Mouse (Mus musculus) liver, embryonic 14.5 days (tissue): ENCODE results near the gene Zdhhc16. TPM values are rescaled to one million over a fixed set of nuclear protein-coding genes. Genes with fewer than 3 reads are reported as not detected.

Source experiments
- ATAC-seq: fragments of 200-750 bp; cut with Nextera tagmentation; 2 replicates; pipeline ENCODE4 v1.8.0; 2017; ENCODE audit warnings: moderate number of reproducible peaks, mild to moderate bottlenecking, moderate library complexity; ENCODE audit not compliant: insufficient read depth
- DNase-seq, 3 experiments: peaks; one replicate each; pipeline ENCODE4 v3.0.0-alpha.2; 2012 to 2013; ENCODE audit warnings: low read depth in 3 of 3, low spot score in 3 of 3
- H3K27ac ChIP-seq: fragments of 300-500 bp; sonication (generic); 2 replicates; pipeline ENCODE4 v1.5.1; 2014; ENCODE audit warnings: moderate library complexity, mild to moderate bottlenecking, control low read depth, inconsistent platforms
- H3K27me3 ChIP-seq: fragments of 300-500 bp; sonication (generic); 2 replicates; pipeline ENCODE4 v1.6.1; 2014; ENCODE audit warnings: mild to moderate bottlenecking, low read length, moderate library complexity; ENCODE audit not compliant: control insufficient read depth, insufficient read depth
- H3K36me3 ChIP-seq: fragments of 300-500 bp; sonication (generic); replicated peaks from 2 replicates; pipeline ENCODE4 v1.6.1; 2014; ENCODE audit warnings: low read depth; ENCODE audit not compliant: control insufficient read depth, insufficient read depth
- H3K4me1 ChIP-seq, 2 experiments: fragments of 200-500 bp in 1 of 2; fragments of 300-500 bp in 1 of 2; sonication (generic) in 1 of 2; replicated peaks; 2 replicates each; pipeline ENCODE4 v1.6.1; 2012 to 2014; ENCODE audit warnings: antibody characterized with exemption in 1 of 2, inconsistent platforms in 1 of 2, low read length in 1 of 2; ENCODE audit not compliant: control insufficient read depth in 2 of 2, insufficient read depth in 2 of 2
- H3K4me2 ChIP-seq: fragments of 300-500 bp; sonication (generic); 2 replicates; pipeline ENCODE4 v1.6.1; 2014; ENCODE audit warnings: low read depth, mild to moderate bottlenecking, control low read depth, moderate library complexity
- H3K4me3 ChIP-seq, 2 experiments: fragments of 200-500 bp in 1 of 2; fragments of 300-500 bp in 1 of 2; sonication (generic) in 1 of 2; 2 replicates each; pipeline ENCODE4 v1.5.1; 2012 to 2014; ENCODE audit warnings: low read depth in 2 of 2, low read length in 2 of 2, mild to moderate bottlenecking in 2 of 2, control low read depth in 1 of 2, inconsistent platforms in 1 of 2, moderate library complexity in 1 of 2; ENCODE audit not compliant: insufficient read depth in 1 of 2
- H3K9ac ChIP-seq: fragments of 300-500 bp; sonication (generic); replicated peaks from 2 replicates; pipeline ENCODE4 v1.6.1; 2014; ENCODE audit warnings: mild to moderate bottlenecking, control low read depth, moderate library complexity
- H3K9me3 ChIP-seq: fragments of 300-500 bp; sonication (generic); 2 replicates; pipeline ENCODE4 v1.6.1; 2016; ENCODE audit warnings: low read length, mixed read lengths; ENCODE audit not compliant: control insufficient read depth
- CTCF ChIP-seq: IDR thresholded peaks from 2 replicates; pipeline ENCODE4 v1.5.1; 2016; ENCODE audit warnings: antibody characterized with exemption, low read depth, control low read depth
- EP300 ChIP-seq: IDR thresholded peaks from 2 replicates; pipeline ENCODE4 v1.6.1; 2016; ENCODE audit warnings: antibody characterized with exemption, low read depth
- WGBS: fragments of 180-500 bp; shearing (Covaris S2); extraction: QIAGEN DNeasy Blood & Tissue Kit; methylation state at CpG from one replicate; pipeline ENCODE4 v1.1.7; 2014; ENCODE audit not compliant: insufficient replicate concordance; 5-methylcytosine and 5-hydroxymethylcytosine counted together
- polyA plus RNA-seq, 2 experiments: library from polyadenylated mRNA; depleted of rRNA in 1 of 2; stranded (reverse) in 1 of 2; unstranded in 1 of 2; fragments of >200 nt; fragmentation: Nextera tagmentation in 1 of 2; extraction: Ambion mirVana in 1 of 2; gene quantifications; 2 replicates each; pipeline versions ENCODE4 v1.2.1 to v1.2.3; 2012 to 2014

The Zdhhc16 gene
- polyA plus RNA-seq, 2 experiments = 25.6 to 25.9 TPM

- peaks cover 39% of the 10 kb centered on the region for H3K36me3 ChIP-seq
- no peak overlapping the region for H3K27ac ChIP-seq
- 83% methylated on average over 5 of the region's 5 CpGs for whole genome bisulfite sequencing
- no peak overlapping the region for H3K4me3 ChIP-seq
- no peak overlapping the region for H3K4me2 ChIP-seq
- TF ChIP-seq EP300 = no peak
- no peak for TF ChIP-seq CTCF
- no peaks in the 10 kb centered on the region for H3K4me1 ChIP-seq
- H3K9ac ChIP-seq = no peak overlapping the region
- no peak for ATAC-seq
- no peak for DNase-seq
- H3K27me3 ChIP-seq = no peaks in the 10 kb centered on the region
- H3K9me3 ChIP-seq = no peaks in the 10 kb centered on the region
Observed at GRCm38 (mm10) chr19:41920412-41921067, 12.7 kb upstream of the Zdhhc16 start.

- Histone ChIP-seq H3K27me3 (no peaks in the 10 kb centered on the region), H3K4me1 (peaks cover 10 to 15% of the 10 kb centered on the region in 2 experiments), H3K9ac (peak overlapping the region; percentile 73), H3K9me3 (no peaks in the 10 kb centered on the region), H3K4me2 (peak overlapping the region; percentile 78), H3K4me3 (peak overlapping the region; percentile 80 to 82), H3K27ac (peak overlapping the region; percentile 3; the same call in 1 of the 2 replicates), H3K36me3 (peaks cover 13% of the 10 kb centered on the region)
- WGBS = under 1% methylated on average over 28 of the region's 28 CpGs
- TF ChIP-seq EP300 (no peak), CTCF (no peak)
- DNase-seq (peak in 1 of 3 experiments; percentile 18), ATAC-seq (peak; percentile 24; the same call in 1 of the 2 replicates)
Observed at GRCm38 (mm10) chr19:41932686-41933085, 594 bp upstream of the Zdhhc16 start.

- WGBS = 21% methylated on average over 6 of the region's 6 CpGs
- Histone ChIP-seq H3K36me3 (peaks cover 14% of the 10 kb centered on the region), H3K27me3 (no peaks in the 10 kb centered on the region), H3K9me3 (no peaks in the 10 kb centered on the region), H3K4me3 (peak overlapping the region; percentile 80 to 91), H3K4me2 (peak overlapping the region; percentile 78), H3K4me1 (peaks cover 10 to 15% of the 10 kb centered on the region in 2 experiments), H3K9ac (peak overlapping the region; percentile 78), H3K27ac (0 out of 2 replicates have a peak overlapping the region, but pooled peaks have one; percentile 19)
- peak in 2 of 3 experiments; percentile 38 for DNase-seq
- ATAC-seq = no peak
- TF ChIP-seq EP300 = peak; percentile 22; the same call in 1 of the 2 replicates
- no peak for TF ChIP-seq CTCF
Observed at GRCm38 (mm10) chr19:41934124-41934523, 844 bp downstream of the Zdhhc16 start.

GRCm38 (mm10) chr19:41935921-41936320 is 2.6 kb downstream of the Zdhhc16 start:
- no peak for TF ChIP-seq CTCF
- TF ChIP-seq EP300 = no peak
- H3K9me3 ChIP-seq = no peaks in the 10 kb centered on the region
- peaks cover 10 to 15% of the 10 kb centered on the region in 2 experiments for H3K4me1 ChIP-seq
- no peak overlapping the region for H3K4me3 ChIP-seq
- no peak overlapping the region for H3K27ac ChIP-seq
- no peaks in the 10 kb centered on the region for H3K27me3 ChIP-seq
- H3K36me3 ChIP-seq = peaks cover 22% of the 10 kb centered on the region
- DNase-seq (no peak), ATAC-seq (no peak)
- no peak overlapping the region for H3K4me2 ChIP-seq
- WGBS = 73% methylated on average over 1 of the region's 1 CpGs
- no peak overlapping the region for H3K9ac ChIP-seq

GRCm38 (mm10) chr19:41938539-41938938 is 5.3 kb downstream of the Zdhhc16 start:
- WGBS = 75% methylated on average over 5 of the region's 5 CpGs
- no peak overlapping the region for H3K4me2 ChIP-seq
- H3K4me3 ChIP-seq = no peak overlapping the region
- no peak for DNase-seq
- no peaks in the 10 kb centered on the region for H3K27me3 ChIP-seq
- no peak overlapping the region for H3K9ac ChIP-seq
- no peaks in the 10 kb centered on the region for H3K9me3 ChIP-seq
- no peak overlapping the region for H3K27ac ChIP-seq
- peaks cover 36% of the 10 kb centered on the region for H3K36me3 ChIP-seq
- TF ChIP-seq EP300 (no peak), CTCF (no peak)
- peaks cover 6 to 8% of the 10 kb centered on the region in 2 experiments for H3K4me1 ChIP-seq
- ATAC-seq = no peak
